Comparison of ENCODE assay signal across 31 mouse cellular contexts in genomic region chr16:18124626-18125025, GRCm38 (mm10). TPM values are rescaled to one million over a fixed set of nuclear protein-coding genes. Genes with fewer than 3 reads are reported as not detected.
A peak's percentile ranks its signal among the peaks of the same experiment; 100 is the strongest.
DNase-seq lines count a peak whose midpoint lies in the region; ATAC-seq lines count a peak whose summit lies in the region.
"Had no signal": no experiment of that assay in that cellular context is flagged by ENCODE, and none has a peak within 500 bp of the region (broad histone marks: within the 10 kb centered on the region; RNA-seq: fewer than 3 reads in every experiment).

No protein-coding gene starts in this region.

- no peak for DNase-seq in embryonic facial prominence, embryonic 10.5 days (ENCODE audit: low spot score)
- DNase-seq in cerebellum, adult 8-10 months: peak; percentile 79
- DNase-seq in cerebellum, postnatal 25 days: peak; percentile 87 to 90
- no peak for DNase-seq in gastrocnemius, postnatal 4 days (ENCODE audit: low spot score in 2 of 2)
- DNase-seq in Muller cell, postnatal 12 days (ENCODE audit: inconsistent ontology term): no peak
- DNase-seq: adrenal gland, adult 8-10 months; gastrocnemius, postnatal 14 days; heart, adult 18-20 months; kidney, adult 18-20 months; kidney, postnatal 36 days; liver, embryonic 13.5 days; lung, adult 18-20 months; lung, postnatal 4 days; retina, postnatal 1 day; right cerebral cortex, postnatal 14 days; thymus, adult 18-20 months; thymus, postnatal 25 days had no signal

- WGBS in embryonic facial prominence, embryonic 13.5 days: 44% methylated on average over 5 of the region's 5 CpGs
- WGBS in embryonic facial prominence, embryonic 10.5 days: 38% methylated on average over 5 of the region's 5 CpGs
- 31% methylated on average over 5 of the region's 5 CpGs for WGBS in heart, embryonic 11.5 days (ENCODE audit: insufficient replicate concordance)

- no peak overlapping the region for H3K27ac ChIP-seq in embryonic facial prominence, embryonic 13.5 days
- no peak overlapping the region for H3K27ac ChIP-seq in embryonic facial prominence, embryonic 10.5 days (replicated peaks)
- no peak overlapping the region for H3K27ac ChIP-seq in heart, embryonic 11.5 days (ENCODE audit: low read depth, low read length)
- H3K27ac ChIP-seq: forebrain, embryonic 13.5 days; heart, embryonic 13.5 days; kidney, embryonic 15.5 days; limb, embryonic 15.5 days; liver, embryonic 13.5 days; midbrain, embryonic 12.5 days had no signal

- H3K36me3 ChIP-seq in embryonic facial prominence, embryonic 13.5 days: no peaks in the 10 kb centered on the region
- no peaks in the 10 kb centered on the region for H3K36me3 ChIP-seq in embryonic facial prominence, embryonic 10.5 days (replicated peaks)
- no peaks in the 10 kb centered on the region for H3K36me3 ChIP-seq in heart, embryonic 11.5 days (ENCODE audit: control insufficient read depth, insufficient read depth, low read length)
- H3K36me3 ChIP-seq: G1E; heart, embryonic 13.5 days; kidney, embryonic 15.5 days; limb, embryonic 10.5 days; limb, embryonic 15.5 days; liver, embryonic 13.5 days; midbrain, embryonic 12.5 days had no signal

- H3K9ac ChIP-seq in embryonic facial prominence, embryonic 13.5 days: 0 out of 2 replicates have a peak overlapping the region, but pooled peaks have one; percentile 16
- no peak overlapping the region for H3K9ac ChIP-seq in heart, embryonic 11.5 days (ENCODE audit: low read depth, low read length)
- H3K9ac ChIP-seq: forebrain, embryonic 13.5 days; heart, embryonic 13.5 days; kidney, embryonic 15.5 days; limb, embryonic 15.5 days; liver, embryonic 13.5 days; midbrain, embryonic 12.5 days had no signal

- H3K4me1 ChIP-seq in embryonic facial prominence, embryonic 13.5 days: peaks cover 17% of the 10 kb centered on the region
- peaks cover 15% of the 10 kb centered on the region for H3K4me1 ChIP-seq in embryonic facial prominence, embryonic 10.5 days
- peaks cover 3% of the 10 kb centered on the region; the same call in 1 of the 2 replicates for H3K4me1 ChIP-seq in heart, embryonic 11.5 days (ENCODE audit: control insufficient read depth, insufficient read depth, low read length)

- H3K27me3 ChIP-seq in embryonic facial prominence, embryonic 13.5 days: peaks cover 61% of the 10 kb centered on the region
- H3K27me3 ChIP-seq in embryonic facial prominence, embryonic 10.5 days (replicated peaks; ENCODE audit: low read depth, poor library complexity, severe bottlenecking): peaks cover 70% of the 10 kb centered on the region
- peaks cover 54% of the 10 kb centered on the region for H3K27me3 ChIP-seq in heart, embryonic 11.5 days (ENCODE audit: control insufficient read depth, insufficient read depth, low read length)

- no peak overlapping the region for H3K4me2 ChIP-seq in embryonic facial prominence, embryonic 13.5 days
- H3K4me2 ChIP-seq in heart, embryonic 11.5 days: no peak overlapping the region
- H3K4me2 ChIP-seq: forebrain, embryonic 13.5 days; heart, embryonic 13.5 days; kidney, embryonic 15.5 days; limb, embryonic 15.5 days; liver, embryonic 13.5 days; midbrain, embryonic 12.5 days had no signal

- H3K9me3 ChIP-seq in embryonic facial prominence, embryonic 13.5 days: no peaks in the 10 kb centered on the region
- no peaks in the 10 kb centered on the region for H3K9me3 ChIP-seq in embryonic facial prominence, embryonic 10.5 days
- no peaks in the 10 kb centered on the region for H3K9me3 ChIP-seq in heart, embryonic 11.5 days (replicated peaks; ENCODE audit: control insufficient read depth, low read length)
- H3K9me3 ChIP-seq: forebrain, embryonic 13.5 days; heart, embryonic 13.5 days; kidney, embryonic 15.5 days; limb, embryonic 10.5 days; limb, embryonic 15.5 days; liver, embryonic 13.5 days; megakaryocyte, embryonic 14.5 days; midbrain, embryonic 12.5 days had no signal

- no peak overlapping the region for H3K4me3 ChIP-seq in embryonic facial prominence, embryonic 13.5 days
- H3K4me3 ChIP-seq in embryonic facial prominence, embryonic 10.5 days: no peak overlapping the region
- no peak overlapping the region for H3K4me3 ChIP-seq in heart, embryonic 11.5 days (ENCODE audit: low read depth, low read length)
- H3K4me3 ChIP-seq: forebrain, embryonic 13.5 days; heart, embryonic 13.5 days; kidney, embryonic 15.5 days; limb, embryonic 10.5 days; limb, embryonic 15.5 days; liver, embryonic 13.5 days; midbrain, embryonic 12.5 days had no signal

- ATAC-seq in embryonic facial prominence, embryonic 13.5 days (ENCODE audit: insufficient number of reproducible peaks, insufficient read depth, low FRiP score, low TSS enrichment, low read depth): no peak
- ATAC-seq in cerebellum, adult (ENCODE audit: insufficient number of reproducible peaks, low FRiP score, low TSS enrichment): peak; percentile 1; the same call in 1 of the 2 replicates
- no peak for ATAC-seq in heart, embryonic 11.5 days (replicated peaks; ENCODE audit: insufficient number of reproducible peaks, low FRiP score, low TSS enrichment)
- ATAC-seq: forebrain, embryonic 13.5 days; hindbrain, embryonic 16.5 days; lung, postnatal 0 days had no signal

RNA-seq across cellular contexts. Expression of gene Rtn4r, which starts 2.8 kb away (rescaled TPM):
- polyA plus RNA-seq in embryonic facial prominence, embryonic 13.5 days (2015; fragmentation: Nextera tagmentation; extraction: Ambion mirVana): 5.6 and 6.3 TPM in 2 replicates
- polyA plus RNA-seq in embryonic facial prominence, embryonic 10.5 days (2016; fragmentation: Nextera tagmentation; extraction: Ambion mirVana): 0.87 and 1.4 TPM in 2 replicates
- 1 to 10 TPM; 1.2 to 1.4 TPM for total RNA-seq in gastrocnemius, postnatal 4 days (2021)
- polyA plus RNA-seq in heart, embryonic 11.5 days (2014; fragmentation: Nextera tagmentation; extraction: Ambion mirVana): 0.25 and 0.26 TPM in 2 replicates
- total RNA-seq: hematopoietic stem cell, adult 5-6 weeks had no signal
- polyA plus RNA-seq: G1E had no signal

RNA-seq across cellular contexts. Expression of gene Prodh, which starts 34.6 kb away (rescaled TPM):
- 8.2 and 10.5 TPM in 2 replicates for polyA plus RNA-seq in embryonic facial prominence, embryonic 13.5 days (2015; fragmentation: Nextera tagmentation; extraction: Ambion mirVana)
- polyA plus RNA-seq in embryonic facial prominence, embryonic 10.5 days (2016; fragmentation: Nextera tagmentation; extraction: Ambion mirVana): 16.2 and 16.9 TPM in 2 replicates
- 1 to 10 TPM; 3.1 to 3.7 TPM for total RNA-seq in gastrocnemius, postnatal 4 days (2021)
- polyA plus RNA-seq in heart, embryonic 11.5 days (2014; fragmentation: Nextera tagmentation; extraction: Ambion mirVana): 8.0 TPM in 2 replicates

Comparison
In these comparisons a context has a peak if more than half of its experiments do, and no peak if none do; other contexts are left out.
1. DNase-seq: peak in cerebellum, adult 8-10 months (single experiment) and cerebellum, postnatal 25 days (2 of 2); none in embryonic facial prominence, embryonic 10.5 days (single experiment), gastrocnemius, postnatal 4 days (0 of 2) and Muller cell, postnatal 12 days (single experiment).